Mouse (Mus musculus): Measurements from ENCODE around the gene Olfr1051.

- no peak for TF ChIP-seq CTCF (IDR thresholded peaks at IDR 0.05; ENCODE audit: low read depth, low read length)
- no peak for TF ChIP-seq POLR2A (IDR thresholded peaks at IDR 0.05; ENCODE audit: borderline replicate concordance, low read depth, low read length)
Measured at GRCm38 (mm10) chr2:86292155-86292554, 13.3 kb upstream of the Olfr1051 start, which contains the start of gene Olfr1052.

All from bone marrow macrophage, adult 2 months (primary cell).